Mouse (Mus musculus): Measurements from ENCODE around the gene Tmem234. TPM values are rescaled to one million over a fixed set of nuclear protein-coding genes. Genes with fewer than 3 reads are reported as not detected.

The Tmem234 gene
- 10 to 100 TPM; 73.8 to 94.1 TPM for total RNA-seq (2023)

DNA sequence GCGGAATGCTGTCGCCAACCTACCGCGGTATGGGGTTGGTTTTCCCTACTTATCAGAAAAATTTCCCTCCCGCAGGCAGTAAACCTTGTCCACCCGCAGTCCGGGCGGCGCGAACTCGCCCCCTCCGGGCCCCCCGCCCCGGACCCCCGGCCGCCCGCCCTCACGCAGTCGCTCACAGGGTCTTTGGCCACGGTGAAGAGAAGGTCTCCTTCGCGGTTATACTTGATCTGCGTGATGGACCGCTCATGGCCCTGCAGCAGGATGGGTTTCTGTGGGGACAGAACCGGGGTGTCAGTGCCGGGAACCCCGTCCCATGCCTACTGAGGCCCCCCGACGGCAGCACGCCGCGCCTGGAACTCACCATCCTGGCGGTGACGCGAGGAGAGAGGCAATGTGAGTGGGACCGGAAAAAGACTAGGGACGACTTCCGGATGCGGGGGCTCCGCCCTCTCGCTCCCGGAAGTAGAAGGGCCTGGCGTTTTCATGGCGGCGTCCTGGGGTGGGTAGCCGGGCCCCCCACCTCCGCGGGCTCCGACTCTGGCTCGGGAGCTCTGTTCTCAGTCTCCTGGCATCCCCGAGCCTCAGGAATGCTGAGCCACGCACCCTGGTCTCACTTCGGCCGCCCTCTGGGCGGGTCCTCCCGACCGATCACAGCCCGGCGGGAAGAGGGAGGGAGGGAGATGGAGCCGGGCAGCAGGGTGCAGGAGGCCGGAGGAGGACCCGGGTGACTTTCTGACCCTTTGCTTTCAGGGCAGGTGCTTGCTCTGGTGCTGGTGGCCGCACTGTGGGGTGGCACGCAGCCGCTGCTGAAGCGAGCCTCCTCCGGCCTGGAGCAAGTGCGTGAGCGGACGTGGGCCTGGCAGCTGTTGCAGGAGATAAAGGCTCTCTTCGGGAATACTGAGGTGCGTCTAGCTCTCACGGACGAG lies at the start of gene Tmem234, which contains the start of gene Eif3i:
Gene Tmem234 (plus strand): TSS at position 436 of the 926 bp plus-strand sequence.
Gene Eif3i (minus strand): TSS at position 416 of the 926 bp plus-strand sequence.

DNA sequence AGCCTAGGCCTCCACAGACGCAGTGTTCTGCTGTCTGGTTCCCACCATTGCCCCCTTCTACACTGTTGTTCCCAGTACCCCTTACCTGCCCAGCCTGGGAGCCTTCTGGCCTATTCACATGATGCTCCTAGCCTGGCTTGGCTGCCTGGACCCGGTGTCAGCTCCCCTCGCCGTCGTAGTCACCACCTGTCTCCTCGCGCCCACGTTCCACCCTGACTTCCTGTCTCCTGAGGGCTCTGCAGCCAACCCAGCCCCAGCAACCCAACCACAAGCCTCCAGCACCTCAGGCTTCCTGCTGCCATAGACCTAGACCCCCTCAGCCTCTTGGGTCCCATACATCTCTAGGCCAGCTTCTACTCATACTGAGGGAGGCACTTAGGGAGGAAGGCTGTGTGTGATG lies 27.0 kb upstream of the Tmem234 start, which contains the start of gene Lck:
Gene Lck (minus strand): TSS at position 212 of the 400 bp plus-strand sequence.

DNA sequence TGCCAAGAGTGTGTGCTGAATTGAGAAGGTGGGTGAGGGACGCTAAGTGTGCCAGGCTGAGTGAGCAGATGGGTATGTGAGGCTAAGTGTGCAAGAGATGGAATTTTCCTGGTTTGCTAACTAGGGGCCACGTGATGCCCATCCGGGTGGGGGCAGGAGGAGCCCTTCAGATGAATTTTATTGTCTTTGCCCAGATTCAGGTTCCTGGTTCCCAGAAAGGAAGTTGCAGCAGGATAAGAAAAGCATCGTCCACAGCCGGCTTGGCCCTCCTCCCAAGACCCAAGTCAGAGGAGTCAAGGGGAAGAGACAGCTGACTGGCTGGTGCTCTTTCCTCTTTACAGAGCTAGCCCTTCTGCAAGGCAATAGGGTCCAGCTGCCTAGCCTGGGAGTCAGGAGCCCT lies 22.0 kb upstream of the Tmem234 start, which contains the start of gene Fam167b:
Gene Fam167b (minus strand): TSS at position 84 of the 400 bp plus-strand sequence.

DNA sequence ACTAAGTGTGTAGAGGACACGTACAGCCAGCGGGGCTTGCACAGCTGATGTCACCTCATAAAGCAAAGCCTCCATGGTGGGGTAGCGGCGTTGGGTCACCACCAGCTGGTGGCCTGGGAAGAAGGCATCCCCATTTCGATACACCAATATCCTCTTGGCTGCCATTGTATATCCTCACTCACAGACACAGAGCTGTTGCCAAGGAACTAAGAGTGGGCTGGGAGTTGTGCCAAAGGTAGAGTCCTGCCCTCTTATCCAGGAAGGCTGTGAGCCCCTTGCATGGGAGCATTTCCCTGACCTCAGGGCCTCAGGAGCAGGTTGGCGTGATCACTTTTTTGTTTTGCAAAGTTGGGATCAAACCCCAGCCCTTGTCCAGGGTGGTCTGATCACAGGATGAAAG lies 13.6 kb downstream of the Tmem234 start, which contains the start of gene Dcdc2b:
Gene Dcdc2b (minus strand): TSS at position 165 of the 400 bp plus-strand sequence.

GRCm38 (mm10) chr4:129618786-129619691 lies 18.6 kb downstream of the Tmem234 start, which contains the start of gene Iqcc:
Iqcc (minus strand) TSS chr4:129619099.

DNA sequence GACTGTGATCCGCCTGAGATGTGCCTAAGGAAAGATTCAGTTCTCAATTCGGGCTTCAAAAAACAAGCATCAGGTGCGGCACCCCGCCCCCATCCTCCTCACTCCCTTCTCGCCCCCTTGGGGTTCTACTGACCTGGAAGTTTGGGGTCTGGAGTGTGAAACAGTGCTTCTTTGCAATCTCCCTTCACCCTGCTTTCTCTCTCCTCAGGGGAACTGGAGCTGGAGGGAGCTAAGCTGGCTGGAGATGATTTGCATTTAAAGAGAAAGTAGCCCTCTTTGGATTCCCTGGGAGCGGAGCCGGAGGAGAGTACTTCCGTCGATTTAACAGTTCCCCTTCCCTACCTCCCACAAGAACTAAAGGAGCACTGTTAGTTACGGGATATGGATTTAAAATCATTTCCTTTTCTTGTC lies 23.2 kb downstream of the Tmem234 start, which contains the start of gene Ccdc28b:
Gene Ccdc28b (minus strand): TSS at position 267 of the 411 bp plus-strand sequence.

GRCm38 (mm10) chr4:129640638-129641467 lies 40.4 kb downstream of the Tmem234 start, which contains the start of gene Txlna:
Txlna (minus strand) TSS chr4:129641065.

GRCm38 (mm10) chr4:129672083-129672877 lies 71.8 kb downstream of the Tmem234 start, which contains the start of gene Kpna6:
Kpna6 (minus strand) TSS chr4:129672767.

Other genes starting within 250 kb of the Tmem234 start
- gene Zbtb8a, start 222.6 kb upstream of the Tmem234 start, total RNA-seq (2023) = 1 to 10 TPM in 1 of 2 experiments, under 1 TPM in 1; 0.73 to 1.4 TPM
- gene Zbtb8b, start 159.8 kb upstream of the Tmem234 start, total RNA-seq (2023) = not detected
- 10 to 100 TPM; 88.5 to 95.7 TPM for gene Bsdc1, start 139.1 kb upstream of the Tmem234 start, total RNA-seq (2023)
- not detected for gene Tssk3, start 109.6 kb upstream of the Tmem234 start, total RNA-seq (2023)
- under 1 TPM in 1 of 2 experiments, not detected in 1; 0.73 TPM for gene Fam229a, start 109.5 kb upstream of the Tmem234 start, total RNA-seq (2023)
- gene Marcksl1, start 87.1 kb upstream of the Tmem234 start, total RNA-seq (2023) = 10 to 100 TPM; 73.9 to 96.8 TPM
- gene Hdac1, start 58.0 kb upstream of the Tmem234 start, total RNA-seq (2023) = 10 to 100 TPM; 63.3 to 68.1 TPM
- 1 to 10 TPM; 1.2 to 2.3 TPM for gene Lck, start 27.0 kb upstream of the Tmem234 start, total RNA-seq (2023)
- gene Fam167b, start 22.1 kb upstream of the Tmem234 start, total RNA-seq (2023) = not detected
- 10 to 100 TPM; 70.5 to 73.8 TPM for gene Eif3i, start within 50 bp of the Tmem234 start, total RNA-seq (2023)
- under 1 TPM in 1 of 2 experiments, not detected in 1; 0.93 TPM for gene Dcdc2b, start 13.6 kb downstream of the Tmem234 start, total RNA-seq (2023)
- 10 to 100 TPM in 1 of 2 experiments, 1 to 10 TPM in 1; 9.8 to 10.2 TPM for gene Iqcc, start 18.4 kb downstream of the Tmem234 start, total RNA-seq (2023)
- 10 to 100 TPM; 39.0 to 44.5 TPM for gene Ccdc28b, start 23.3 kb downstream of the Tmem234 start, total RNA-seq (2023)
- 10 to 100 TPM; 35.0 to 37.1 TPM for gene Txlna, start 40.4 kb downstream of the Tmem234 start, total RNA-seq (2023)
- gene Kpna6, start 72.1 kb downstream of the Tmem234 start, total RNA-seq (2023) = 10 to 100 TPM; 27.1 to 33.3 TPM
- gene Tmem39b, start 96.2 kb downstream of the Tmem234 start, total RNA-seq (2023) = 10 to 100 TPM in 1 of 2 experiments, 1 to 10 TPM in 1; 7.9 to 11.2 TPM
- gene Khdrbs1, start 141.6 kb downstream of the Tmem234 start, total RNA-seq (2023) = 10 to 100 TPM; 67.3 to 81.5 TPM
- gene Ptp4a2, start 210.6 kb downstream of the Tmem234 start, total RNA-seq (2023) = 100 to 1,000 TPM; 147 to 187 TPM